Mouse (Mus musculus) embryonic fibroblast, embryonic 13.5 days (primary cell): ENCODE data around the gene Tiam1.
A peak's percentile ranks its signal among the peaks of the same experiment; 100 is the strongest.

Experiments used
- CTCF ChIP-seq: IDR thresholded peaks from 2 replicates; pipeline ENCODE4 v1.5.1; 2011; ENCODE audit warnings: mild to moderate bottlenecking, control low read depth, low read length, moderate library complexity, borderline replicate concordance; ENCODE audit not compliant: insufficient read depth
- POLR2A ChIP-seq: IDR thresholded peaks from 2 replicates; pipeline ENCODE4 v1.6.1; 2011; ENCODE audit warnings: low read depth, mild to moderate bottlenecking, control low read depth, low read length, moderate library complexity

DNA sequence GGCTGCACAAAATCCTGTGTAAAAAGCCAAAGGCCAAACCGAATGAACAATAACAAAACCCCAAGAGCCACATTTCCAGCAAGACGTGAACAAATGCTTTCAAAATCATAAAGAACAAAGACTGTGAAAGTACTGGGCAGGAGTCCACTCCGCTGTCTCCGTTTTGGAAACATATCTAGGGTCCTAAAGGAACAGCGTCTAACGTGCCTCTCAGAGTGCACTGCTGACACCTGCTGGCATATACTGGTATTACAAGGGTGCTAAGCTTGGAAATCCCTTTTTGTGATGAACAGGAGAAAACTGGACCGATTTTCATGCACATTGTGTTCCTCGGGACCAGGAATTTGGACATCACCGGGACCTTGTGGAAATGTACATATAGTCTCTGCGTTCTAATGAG is 24.1 kb upstream of the Tiam1 start:
- TF ChIP-seq POLR2A (no peak), CTCF (peak; percentile 82; the same call in 1 of the 2 replicates)
